Mouse (Mus musculus) small intestine, adult 2 months (tissue): ENCODE data around the gene Rbm20. TPM values are rescaled to one million over a fixed set of nuclear protein-coding genes. Genes with fewer than 3 reads are reported as not detected.
A peak's percentile ranks its signal among the peaks of the same experiment; 100 is the strongest.

Source experiments
- H3K27ac ChIP-seq: fragments of 200-500 bp; 2 replicates; pipeline ENCODE4 v1.5.1; 2012; ENCODE audit warnings: low read depth, low read length, control low read depth, inconsistent platforms; ENCODE audit not compliant: insufficient read depth
- H3K27me3 ChIP-seq: fragments of 200-500 bp; 2 replicates; pipeline ENCODE4 v1.6.1; 2012; ENCODE audit warnings: mild to moderate bottlenecking, moderate library complexity, low read length, inconsistent platforms; ENCODE audit not compliant: control insufficient read depth, insufficient read depth
- H3K36me3 ChIP-seq: fragments of 200-500 bp; 2 replicates; pipeline ENCODE4 v1.6.1; 2012; ENCODE audit warnings: mild to moderate bottlenecking, low read length, control low read depth, inconsistent platforms; ENCODE audit not compliant: control insufficient read depth, insufficient read depth
- H3K4me1 ChIP-seq: fragments of 200-500 bp; 2 replicates; pipeline ENCODE4 v1.6.1; 2012; ENCODE audit warnings: low read length, inconsistent platforms, mixed read lengths; ENCODE audit not compliant: control insufficient read depth, insufficient read depth, insufficient read length
- H3K4me3 ChIP-seq: fragments of 200-500 bp; 2 replicates; pipeline ENCODE4 v1.5.1; 2012; ENCODE audit warnings: low read depth, mild to moderate bottlenecking, control low read depth, inconsistent platforms, low read length, moderate library complexity
- CTCF ChIP-seq: fragments of 200-500 bp; IDR thresholded peaks from 2 replicates; pipeline ENCODE4 v1.5.1; 2012; ENCODE audit warnings: low read depth, mild to moderate bottlenecking, control low read depth, inconsistent platforms, low read length, moderate library complexity, mixed read lengths; ENCODE audit not compliant: insufficient replicate concordance, insufficient read length; ENCODE audit errors: extremely low read depth
- POLR2A ChIP-seq: fragments of 200-500 bp; IDR thresholded peaks from 2 replicates; pipeline ENCODE4 v1.6.1; 2012; ENCODE audit warnings: low read depth, mild to moderate bottlenecking, control low read depth, inconsistent platforms, low read length, moderate library complexity
- WGBS: fragments of 180-500 bp; shearing (Covaris S2); methylation state at CpG from one replicate; pipeline ENCODE4 v1.1.7; 2018; 5-methylcytosine and 5-hydroxymethylcytosine counted together
- polyA plus RNA-seq: library from polyadenylated mRNA; depleted of rRNA; stranded (reverse); fragments of >200 nt; gene quantifications from 2 replicates; pipeline ENCODE4 v1.2.3, GENCODE M21; 2012

The Rbm20 gene
- polyA plus RNA-seq, 1 experiment = 0.16 TPM

- Histone ChIP-seq H3K36me3 (no peaks in the 10 kb centered on the region), H3K4me3 (no peak overlapping the region), H3K27ac (no peak overlapping the region), H3K27me3 (no peaks in the 10 kb centered on the region), H3K4me1 (peaks cover 9% of the 10 kb centered on the region)
- WGBS = 73% methylated on average over 2 of the region's 2 CpGs
- no peak for TF ChIP-seq CTCF
- TF ChIP-seq POLR2A = no peak
These were observed 81.8 kb downstream of the Rbm20 start for GRCm38 (mm10) chr19:53758881-53759418.

- 77% methylated on average over 17 of the region's 17 CpGs for WGBS
- TF ChIP-seq POLR2A (no peak), CTCF (peak; percentile 35; the same call in 1 of the 2 replicates)
These were observed 83.3 kb downstream of the Rbm20 start for GRCm38 (mm10) chr19:53760125-53761101.

GRCm38 (mm10) chr19:53762749-53763438 is 85.8 kb downstream of the Rbm20 start:
- peaks cover 6% of the 10 kb centered on the region for H3K4me1 ChIP-seq
- no peaks in the 10 kb centered on the region for H3K27me3 ChIP-seq
- H3K4me3 ChIP-seq = no peak overlapping the region
- H3K27ac ChIP-seq = no peak overlapping the region
- no peaks in the 10 kb centered on the region for H3K36me3 ChIP-seq
- WGBS = 52% methylated on average over 8 of the region's 8 CpGs
- TF ChIP-seq POLR2A = no peak
- TF ChIP-seq CTCF = no peak

More at GRCm38 (mm10) chr19:53760125-53761101, 83.3 kb downstream of the Rbm20 start:
- no peak overlapping the region for H3K27ac ChIP-seq
- H3K4me3 ChIP-seq = no peak overlapping the region
- no peaks in the 10 kb centered on the region for H3K27me3 ChIP-seq
- H3K4me1 ChIP-seq = peaks cover 6% of the 10 kb centered on the region
- no peaks in the 10 kb centered on the region for H3K36me3 ChIP-seq

- no peaks in the 10 kb centered on the region for H3K27me3 ChIP-seq
- H3K36me3 ChIP-seq = no peaks in the 10 kb centered on the region
- peaks cover 9% of the 10 kb centered on the region for H3K4me1 ChIP-seq
- WGBS = 82% methylated on average over 7 of the region's 7 CpGs
- TF ChIP-seq POLR2A (no peak), CTCF (no peak)
- H3K4me3 ChIP-seq = no peak overlapping the region
- no peak overlapping the region for H3K27ac ChIP-seq
These were observed 87.8 kb downstream of the Rbm20 start for GRCm38 (mm10) chr19:53764688-53765478.

GRCm38 (mm10) chr19:53768478-53768877 is 91.4 kb downstream of the Rbm20 start:
- 9% methylated on average over 3 of the region's 3 CpGs for WGBS
- Histone ChIP-seq H3K36me3 (no peaks in the 10 kb centered on the region), H3K27ac (no peak overlapping the region), H3K27me3 (no peaks in the 10 kb centered on the region), H3K4me1 (peaks cover 5% of the 10 kb centered on the region; the same call in 1 of the 2 replicates), H3K4me3 (no peak overlapping the region)
- TF ChIP-seq CTCF = peak; percentile 37; the same call in 1 of the 2 replicates
- TF ChIP-seq POLR2A = no peak

- H3K27ac ChIP-seq = no peak overlapping the region
- WGBS = 44% methylated on average over 11 of the region's 11 CpGs
- H3K36me3 ChIP-seq = no peaks in the 10 kb centered on the region
- H3K4me1 ChIP-seq = peaks cover 9% of the 10 kb centered on the region
- H3K27me3 ChIP-seq = no peaks in the 10 kb centered on the region
- TF ChIP-seq POLR2A (no peak), CTCF (no peak)
- no peak overlapping the region for H3K4me3 ChIP-seq
These were observed 97.0 kb downstream of the Rbm20 start for GRCm38 (mm10) chr19:53773937-53774640.
